Mouse (Mus musculus) heart, embryonic 10.5 days (tissue): ENCODE data around the gene AY358078. TPM values are rescaled to one million over a fixed set of nuclear protein-coding genes. Genes with fewer than 3 reads are reported as not detected.
"Not testable (repeated sequence)": the region's sequence is repeated elsewhere in the genome, so short reads cannot be mapped to it uniquely, and the experiment has no call there.

Experiments used
- DNase-seq: peaks from one replicate; pipeline ENCODE4 v3.0.0-alpha.2; 2017; ENCODE audit warnings: low spot score
- H3K27ac ChIP-seq: fragments of 300-500 bp; sonication (generic); 2 replicates; pipeline ENCODE4 v1.5.1; 2016; ENCODE audit warnings: mild to moderate bottlenecking
- H3K27me3 ChIP-seq: fragments of 300-500 bp; sonication (generic); 2 replicates; pipeline ENCODE4 v1.6.1; 2016; ENCODE audit warnings: mild to moderate bottlenecking; ENCODE audit not compliant: poor library complexity, insufficient read depth, severe bottlenecking
- H3K36me3 ChIP-seq: fragments of 300-500 bp; sonication (generic); 2 replicates; pipeline ENCODE4 v1.6.1; 2016; ENCODE audit warnings: mild to moderate bottlenecking, moderate library complexity
- H3K4me1 ChIP-seq: fragments of 300-500 bp; sonication (generic); 2 replicates; pipeline ENCODE4 v1.6.1; 2016; ENCODE audit warnings: mild to moderate bottlenecking
- H3K4me3 ChIP-seq: fragments of 300-500 bp; sonication (generic); 2 replicates; pipeline ENCODE4 v1.5.1; 2016; ENCODE audit warnings: mild to moderate bottlenecking, moderate library complexity
- H3K9me3 ChIP-seq: fragments of 300-500 bp; sonication (generic); 2 replicates; pipeline ENCODE4 v1.6.1; 2016; ENCODE audit warnings: mild to moderate bottlenecking, moderate library complexity
- WGBS: fragments of 180-500 bp; shearing (Covaris S2); methylation state at CpG from one replicate; pipeline ENCODE4 v1.1.7; 2016; 5-methylcytosine and 5-hydroxymethylcytosine counted together
- polyA plus RNA-seq: library from polyadenylated mRNA; unstranded; fragments of >200 nt; fragmentation: Nextera tagmentation; extraction: Ambion mirVana; gene quantifications from 2 replicates; pipeline ENCODE4 v1.2.1, GENCODE M21; 2016

Gene AY358078
- not detected in 2 replicates for polyA plus RNA-seq

DNA sequence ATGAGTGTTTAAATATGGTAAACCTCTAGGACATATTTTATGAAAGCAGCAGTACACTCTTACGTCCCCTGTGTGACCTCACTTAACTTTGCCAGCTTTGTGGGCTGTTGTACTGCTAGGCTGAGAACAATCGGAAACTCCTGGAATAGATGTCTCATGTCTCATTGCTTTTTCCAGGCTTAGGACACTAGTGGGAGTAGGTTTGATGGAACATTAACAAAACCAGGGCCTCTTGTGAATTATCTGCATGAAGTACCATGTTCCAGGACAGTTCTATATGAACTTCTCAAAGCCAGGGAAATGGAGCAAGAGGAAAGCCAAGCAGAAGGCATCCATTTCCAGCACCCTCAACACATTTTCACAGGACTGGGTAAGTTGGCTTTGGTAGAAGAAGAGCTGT, at the start of gene AY358078:
TSS of gene AY358078 (plus strand) at position 301 of the 400 bp plus-strand sequence.
- no peaks in the 10 kb centered on the region for H3K36me3 ChIP-seq
- H3K4me3 ChIP-seq: no peak within 1 kb of the TSS
- no peaks in the 10 kb centered on the region for H3K9me3 ChIP-seq
- no peaks in the 10 kb centered on the region for H3K27me3 ChIP-seq
- no peak for DNase-seq
- H3K27ac ChIP-seq: no peak within 1 kb of the TSS
- WGBS: 78% methylated on average over 2 of the region's 2 CpGs
- no peaks in the 10 kb centered on the region for H3K4me1 ChIP-seq

- Histone ChIP-seq H3K4me1 (no peaks in the 10 kb centered on the region), H3K27me3 (no peaks in the 10 kb centered on the region), H3K9me3 (no peaks in the 10 kb centered on the region), H3K36me3 (no peaks in the 10 kb centered on the region), H3K4me3 (no peak overlapping the region), H3K27ac (no peak overlapping the region)
- DNase-seq: no peak
- WGBS: 67% methylated on average over 2 of the region's 2 CpGs
Observed at GRCm38 (mm10) chr14:51755944-51756343, 43.9 kb upstream of the AY358078 start.

DNA sequence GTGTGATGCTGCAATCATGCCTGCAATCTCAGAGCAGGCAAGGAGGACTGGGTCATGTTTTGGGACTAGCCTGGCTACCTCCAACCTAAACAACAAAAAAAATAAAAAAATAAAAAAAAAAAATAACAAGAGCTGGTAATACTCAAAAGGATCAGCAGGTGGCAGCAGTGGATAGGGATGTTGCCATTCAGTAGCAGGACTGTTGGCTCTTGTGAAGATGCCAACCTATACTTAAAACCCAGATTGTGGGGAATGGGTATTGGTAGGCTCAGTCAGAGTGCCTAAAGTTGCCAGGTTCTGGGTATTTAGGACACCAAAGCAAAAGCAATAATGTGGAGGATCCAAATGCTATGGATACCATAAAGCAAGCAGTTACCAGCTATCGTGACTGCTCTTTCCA, 28.5 kb upstream of the AY358078 start:
- H3K4me3 ChIP-seq, DNase-seq: not testable (repeated sequence)
- 76% methylated on average over 1 of the region's 1 CpGs for WGBS

GRCm38 (mm10) chr14:51773490-51773889, 26.4 kb upstream of the AY358078 start, which contains the start of gene Ang4:
Gene Ang4, minus strand, starts transcription at chr14:51773590.
- 68% methylated on average over 5 of the region's 5 CpGs for WGBS
- H3K4me1 ChIP-seq: no peaks in the 10 kb centered on the region
- no peak within 1 kb of the TSS for H3K4me3 ChIP-seq
- H3K36me3 ChIP-seq: no peaks in the 10 kb centered on the region
- no peak for DNase-seq
- no peak within 1 kb of the TSS for H3K27ac ChIP-seq
- no peaks in the 10 kb centered on the region for H3K9me3 ChIP-seq
- no peaks in the 10 kb centered on the region for H3K27me3 ChIP-seq

More for the DNA sequence above, 28.5 kb upstream of the AY358078 start:
- not testable (repeated sequence) for H3K27ac ChIP-seq, H3K4me1 ChIP-seq, H3K27me3 ChIP-seq, H3K9me3 ChIP-seq, H3K36me3 ChIP-seq

DNA sequence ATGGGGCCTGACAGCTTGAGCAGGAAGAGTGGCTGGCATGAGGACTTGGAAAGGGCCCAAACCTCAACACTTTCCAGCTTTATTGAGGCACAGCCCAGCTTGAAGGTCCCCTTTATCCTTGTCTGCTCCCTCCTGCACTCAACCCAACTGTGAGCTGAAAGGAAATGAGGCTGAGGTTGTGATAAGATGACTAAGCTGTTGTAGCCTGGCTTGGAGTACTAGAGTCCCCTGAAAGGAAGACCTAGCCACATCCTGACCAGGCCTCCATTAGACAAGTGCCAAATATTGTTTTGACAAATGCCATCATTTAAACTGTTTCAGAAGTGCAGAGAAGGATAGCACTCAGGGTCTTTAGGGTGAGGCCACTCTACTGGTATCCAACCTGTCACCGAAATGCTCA, 22.1 kb upstream of the AY358078 start:
- Histone ChIP-seq H3K4me1 (no peaks in the 10 kb centered on the region), H3K9me3 (no peaks in the 10 kb centered on the region), H3K36me3 (no peaks in the 10 kb centered on the region), H3K27ac (no peak overlapping the region), H3K4me3 (no peak overlapping the region), H3K27me3 (no peaks in the 10 kb centered on the region)
- no peak for DNase-seq
- 94% methylated on average over 1 of the region's 1 CpGs for WGBS

DNA sequence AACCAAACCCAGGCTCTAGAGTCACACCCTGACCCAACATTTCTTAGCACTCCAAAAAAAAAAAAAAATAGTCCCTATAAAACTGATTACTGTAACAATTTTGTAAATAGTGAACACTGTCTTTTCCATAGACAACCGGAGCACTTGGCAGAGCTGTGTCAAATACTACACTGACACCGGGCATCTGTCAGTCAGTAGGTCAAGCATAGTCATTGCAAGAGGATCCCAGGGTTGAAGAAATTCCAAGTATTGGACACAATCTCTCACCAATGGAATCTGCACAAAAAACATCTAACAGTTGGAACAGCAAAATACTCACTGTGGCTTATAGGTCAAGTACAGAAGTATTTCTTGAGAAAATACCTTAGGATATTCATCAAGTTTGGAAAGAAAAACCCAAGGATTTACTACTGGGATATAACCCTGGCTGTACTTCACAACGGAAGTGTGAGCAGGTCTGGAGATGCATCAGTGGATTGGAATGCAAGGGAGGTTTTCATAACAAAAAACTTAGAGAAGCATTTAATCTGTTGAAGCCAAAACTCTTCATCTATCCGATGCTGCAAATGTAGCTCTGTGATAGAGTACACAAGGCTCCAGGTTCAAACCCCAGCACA, 20.9 kb upstream of the AY358078 start:
- H3K27me3 ChIP-seq: no peaks in the 10 kb centered on the region
- H3K4me3 ChIP-seq: no peak overlapping the region
- no peak for DNase-seq
- no peaks in the 10 kb centered on the region for H3K9me3 ChIP-seq
- H3K27ac ChIP-seq: no peak overlapping the region
- no peaks in the 10 kb centered on the region for H3K36me3 ChIP-seq
- 72% methylated on average over 4 of the region's 4 CpGs for WGBS
- no peaks in the 10 kb centered on the region for H3K4me1 ChIP-seq

GRCm38 (mm10) chr14:51786335-51786734, 13.5 kb upstream of the AY358078 start:
- H3K4me3 ChIP-seq: no peak overlapping the region
- WGBS: 65% methylated on average over 4 of the region's 4 CpGs
- no peaks in the 10 kb centered on the region for H3K27me3 ChIP-seq
- H3K27ac ChIP-seq: no peak overlapping the region
- H3K9me3 ChIP-seq: no peaks in the 10 kb centered on the region
- H3K36me3 ChIP-seq: no peaks in the 10 kb centered on the region
- H3K4me1 ChIP-seq: 0 out of 2 replicates have a peak, but pooled peaks cover 4% of the 10 kb centered on the region
- no peak for DNase-seq

- DNase-seq: no peak
- no peak overlapping the region for H3K4me3 ChIP-seq
- H3K27me3 ChIP-seq: no peaks in the 10 kb centered on the region
- H3K9me3 ChIP-seq: no peaks in the 10 kb centered on the region
- 0 out of 2 replicates have a peak, but pooled peaks cover 4% of the 10 kb centered on the region for H3K4me1 ChIP-seq
- no peaks in the 10 kb centered on the region for H3K36me3 ChIP-seq
- no peak overlapping the region for H3K27ac ChIP-seq
- WGBS: 74% methylated on average over 5 of the region's 5 CpGs
Observed at GRCm38 (mm10) chr14:51787061-51787460, 12.8 kb upstream of the AY358078 start.

DNA sequence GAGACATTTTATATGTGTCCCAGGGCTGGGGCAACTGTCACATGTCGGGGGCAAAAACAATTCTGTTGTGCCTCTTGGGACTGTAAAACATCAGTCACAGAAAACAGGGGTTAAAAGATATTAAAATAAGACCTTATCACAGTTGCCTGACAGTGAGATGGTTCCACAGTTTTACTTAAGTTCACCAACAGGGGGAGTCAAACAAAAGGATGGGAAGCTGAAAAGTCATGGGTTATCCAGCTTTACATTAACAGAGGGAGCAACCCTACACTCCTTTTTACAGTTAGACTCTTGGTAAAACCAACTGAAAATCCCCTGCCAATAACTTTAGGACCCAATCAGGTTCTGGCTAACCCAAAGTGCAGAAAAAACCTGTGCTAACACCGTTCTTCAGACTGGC, 10.7 kb upstream of the AY358078 start:
- 81% methylated on average over 2 of the region's 2 CpGs for WGBS
- no peak overlapping the region for H3K4me3 ChIP-seq
- H3K4me1 ChIP-seq: 0 out of 2 replicates have a peak, but pooled peaks cover 4% of the 10 kb centered on the region
- DNase-seq: no peak
- no peaks in the 10 kb centered on the region for H3K36me3 ChIP-seq
- no peaks in the 10 kb centered on the region for H3K27me3 ChIP-seq
- no peak overlapping the region for H3K27ac ChIP-seq
- no peaks in the 10 kb centered on the region for H3K9me3 ChIP-seq

DNA sequence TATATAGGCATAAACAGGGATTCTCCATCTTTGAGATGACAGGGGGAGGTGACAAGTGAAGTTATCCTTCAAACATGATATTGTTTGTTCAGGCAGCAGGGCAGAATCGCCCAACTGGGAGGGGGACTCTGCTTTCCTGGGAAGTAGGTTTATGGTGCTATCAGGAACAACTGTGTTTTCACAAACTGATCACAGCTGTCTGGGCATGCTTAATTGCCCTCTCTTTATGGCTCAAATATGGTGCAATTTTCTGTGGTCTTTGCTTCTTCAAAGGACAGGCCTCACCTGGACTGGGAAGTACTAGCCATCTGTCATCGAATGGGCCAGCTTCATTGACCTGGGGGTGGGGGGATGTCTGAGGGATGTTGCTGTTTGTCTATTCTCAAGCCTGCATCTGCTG, 5.7 kb upstream of the AY358078 start:
- WGBS: 75% methylated on average over 2 of the region's 2 CpGs
- Histone ChIP-seq H3K36me3 (no peaks in the 10 kb centered on the region), H3K4me1 (no peaks in the 10 kb centered on the region), H3K4me3 (no peak overlapping the region), H3K27me3 (no peaks in the 10 kb centered on the region), H3K27ac (no peak overlapping the region), H3K9me3 (no peaks in the 10 kb centered on the region)
- DNase-seq: no peak

- Histone ChIP-seq H3K4me3 (no peak overlapping the region), H3K36me3 (no peaks in the 10 kb centered on the region), H3K27me3 (no peaks in the 10 kb centered on the region), H3K9me3 (no peaks in the 10 kb centered on the region), H3K4me1 (no peaks in the 10 kb centered on the region), H3K27ac (no peak overlapping the region)
- 56% methylated on average over 1 of the region's 1 CpGs for WGBS
- no peak for DNase-seq
Observed at GRCm38 (mm10) chr14:51826625-51827024, 26.8 kb downstream of the AY358078 start.

DNA sequence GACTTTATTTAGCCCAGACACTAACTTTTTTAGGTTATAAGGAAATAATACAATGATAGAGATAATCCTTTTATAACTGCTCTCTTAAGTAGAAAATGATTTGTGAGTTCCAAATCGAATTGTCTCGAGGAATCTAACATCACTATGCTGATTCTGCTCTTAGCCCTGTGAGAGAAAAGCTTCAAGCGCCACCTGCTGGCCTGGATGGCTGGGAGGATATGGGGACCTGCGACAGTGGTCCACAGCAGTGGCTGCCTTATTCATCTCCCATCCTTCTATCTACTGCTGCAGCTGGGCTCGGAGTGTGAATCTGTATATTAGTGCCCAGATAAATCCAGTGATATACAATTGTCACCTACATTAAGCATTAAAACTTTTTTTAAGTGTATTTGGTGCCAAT, 28.0 kb downstream of the AY358078 start:
- 36% methylated on average over 5 of the region's 5 CpGs for WGBS
- not testable (repeated sequence) for H3K27me3 ChIP-seq, H3K4me1 ChIP-seq, H3K9me3 ChIP-seq, DNase-seq, H3K4me3 ChIP-seq, H3K27ac ChIP-seq, H3K36me3 ChIP-seq

GRCm38 (mm10) chr14:51829188-51829587, 29.3 kb downstream of the AY358078 start:
- Histone ChIP-seq H3K4me1 (no peaks in the 10 kb centered on the region), H3K4me3 (no peak overlapping the region), H3K27ac (no peak overlapping the region), H3K9me3 (no peaks in the 10 kb centered on the region), H3K27me3 (no peaks in the 10 kb centered on the region), H3K36me3 (no peaks in the 10 kb centered on the region)
- 67% methylated on average over 6 of the region's 6 CpGs for WGBS
- no peak for DNase-seq

GRCm38 (mm10) chr14:51838480-51838879, 38.6 kb downstream of the AY358078 start:
- not testable (repeated sequence) for H3K27ac ChIP-seq, H3K4me3 ChIP-seq, H3K36me3 ChIP-seq, DNase-seq, H3K27me3 ChIP-seq, H3K9me3 ChIP-seq, H3K4me1 ChIP-seq
- 25% methylated on average over 2 of the region's 2 CpGs for WGBS
